Mouse (Mus musculus): ENCODE measurements around the gene Plekhf1. TPM values are rescaled to one million over a fixed set of nuclear protein-coding genes. Genes with fewer than 3 reads are reported as not detected.

The Plekhf1 gene
- polyA plus RNA-seq, 1 experiment from 2014 or later = 1.4 TPM

DNA sequence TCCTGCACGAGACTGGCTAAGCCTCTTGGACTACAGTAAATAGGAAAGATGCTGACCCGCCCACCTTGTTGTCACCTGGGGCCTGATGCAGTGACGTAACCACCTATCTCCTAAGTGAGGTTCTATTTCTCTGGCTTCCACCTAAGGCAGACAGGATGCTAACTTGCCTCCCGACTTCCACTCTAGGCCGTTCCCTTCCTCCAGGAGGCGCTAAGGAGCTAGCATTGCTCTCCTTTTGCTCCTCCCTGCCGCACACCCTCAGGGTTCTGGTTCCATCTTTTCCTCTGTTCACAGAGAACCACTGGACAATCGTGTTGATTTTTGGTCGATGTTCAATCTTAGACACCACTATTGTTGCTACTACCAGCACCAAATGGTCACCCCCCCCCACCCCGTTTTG lies 36.2 kb downstream of the Plekhf1 start:
- Histone ChIP-seq H3K27ac (no peak overlapping the region), H3K9ac (no peak overlapping the region), H3K36me3 (replicated peaks) (no peaks in the 10 kb centered on the region), H3K4me1 (no peaks in the 10 kb centered on the region), H3K9me3 (no peaks in the 10 kb centered on the region), H3K4me2 (no peak overlapping the region), H3K4me3 (replicated peaks) (no peak overlapping the region), H3K27me3 (no peaks in the 10 kb centered on the region)
- ATAC-seq (ENCODE audit: low FRiP score) = no peak
- WGBS = 39% methylated on average over 10 of the region's 10 CpGs

- Histone ChIP-seq H3K9me3 (no peaks in the 10 kb centered on the region), H3K27ac (no peak overlapping the region), H3K4me1 (no peaks in the 10 kb centered on the region), H3K9ac (no peak overlapping the region), H3K27me3 (no peaks in the 10 kb centered on the region), H3K4me3 (replicated peaks) (no peak overlapping the region), H3K36me3 (replicated peaks) (no peaks in the 10 kb centered on the region), H3K4me2 (no peak overlapping the region)
- WGBS = 58% methylated on average over 8 of the region's 8 CpGs
- no peak for ATAC-seq (ENCODE audit: low FRiP score)
Measured at GRCm38 (mm10) chr7:38191146-38191545, 36.7 kb downstream of the Plekhf1 start.

DNA sequence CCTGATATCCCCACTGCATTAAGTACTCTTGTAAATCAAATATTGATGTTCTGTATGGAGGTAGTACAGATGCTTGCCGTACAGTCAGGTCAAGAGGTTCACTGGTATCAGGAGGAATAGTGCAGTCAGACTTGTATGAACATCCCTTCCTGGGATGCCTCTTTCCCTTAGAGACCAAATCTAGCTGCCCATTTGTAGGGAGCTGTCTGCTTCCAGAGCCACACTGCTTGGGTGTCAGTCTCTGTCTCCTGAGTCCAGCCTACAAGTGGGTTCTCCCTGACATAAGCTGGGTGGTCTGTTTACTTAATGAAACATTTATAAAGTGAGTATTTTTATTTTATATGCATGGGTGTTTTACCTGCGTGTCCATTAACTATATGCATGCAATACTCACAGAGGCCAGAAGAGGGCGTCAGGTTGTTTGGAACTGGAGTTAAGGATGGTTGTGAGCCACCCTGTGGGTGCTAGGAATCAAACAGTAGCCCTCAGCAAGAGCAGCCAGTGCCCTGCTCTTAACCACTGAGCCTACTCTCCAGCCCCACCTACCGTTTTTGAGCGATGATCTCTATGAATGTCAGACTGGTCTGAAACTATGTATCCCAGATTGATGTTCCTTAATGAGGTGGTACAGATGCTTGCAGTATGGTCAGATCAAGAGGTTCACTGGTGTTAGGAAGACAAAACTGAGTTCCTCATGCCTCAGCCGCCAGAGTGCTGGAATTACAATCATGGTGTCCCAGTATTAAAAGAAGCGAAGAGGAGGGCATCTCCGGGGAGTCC lies 37.6 kb downstream of the Plekhf1 start:
- Histone ChIP-seq H3K27me3 (no peaks in the 10 kb centered on the region), H3K9ac (no peak overlapping the region), H3K36me3 (replicated peaks) (no peaks in the 10 kb centered on the region), H3K4me2 (no peak overlapping the region), H3K9me3 (no peaks in the 10 kb centered on the region), H3K4me3 (replicated peaks) (no peak overlapping the region), H3K27ac (no peak overlapping the region), H3K4me1 (no peaks in the 10 kb centered on the region)
- no peak for ATAC-seq (ENCODE audit: low FRiP score)
- WGBS = 90% methylated on average over 8 of the region's 8 CpGs

GRCm38 (mm10) chr7:38189136-38189982 lies 38.5 kb downstream of the Plekhf1 start:
- Histone ChIP-seq H3K9ac (no peak overlapping the region), H3K4me2 (no peak overlapping the region), H3K27me3 (no peaks in the 10 kb centered on the region), H3K9me3 (no peaks in the 10 kb centered on the region), H3K36me3 (replicated peaks) (no peaks in the 10 kb centered on the region), H3K4me3 (replicated peaks) (no peak overlapping the region), H3K4me1 (peaks cover 3% of the 10 kb centered on the region), H3K27ac (no peak overlapping the region)
- ATAC-seq (ENCODE audit: low FRiP score) = no peak
- WGBS = 91% methylated on average over 15 of the region's 15 CpGs

- Histone ChIP-seq H3K36me3 (replicated peaks) (no peaks in the 10 kb centered on the region), H3K9me3 (no peaks in the 10 kb centered on the region), H3K4me2 (no peak overlapping the region), H3K27me3 (no peaks in the 10 kb centered on the region), H3K4me1 (peaks cover 7% of the 10 kb centered on the region), H3K4me3 (replicated peaks) (no peak overlapping the region), H3K9ac (no peak overlapping the region), H3K27ac (no peak overlapping the region)
- 88% methylated on average over 8 of the region's 8 CpGs for WGBS
- ATAC-seq (ENCODE audit: low FRiP score) = no peak
Measured at GRCm38 (mm10) chr7:38188281-38189075, 39.3 kb downstream of the Plekhf1 start.

DNA sequence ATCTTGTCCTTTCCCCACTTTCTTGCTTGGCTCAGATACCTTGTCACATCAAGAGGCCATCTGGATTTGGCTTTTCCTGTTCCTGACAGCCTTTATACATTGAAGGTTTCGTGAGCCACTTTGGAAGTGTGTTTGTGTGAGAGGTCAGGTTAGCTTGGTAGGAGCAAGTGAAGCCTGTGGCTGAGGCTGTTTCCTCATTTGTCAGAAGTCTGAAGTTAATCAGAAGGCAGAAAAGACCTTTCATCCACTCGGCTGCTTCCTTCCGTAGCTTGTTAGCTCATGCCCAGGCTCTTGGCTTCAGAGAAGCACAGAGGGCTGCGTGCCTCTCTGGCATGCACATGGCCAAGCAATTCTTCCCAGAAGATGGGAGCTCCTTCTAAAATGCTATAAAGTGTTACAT lies 40.0 kb downstream of the Plekhf1 start:
- WGBS = 79% methylated on average over 4 of the region's 4 CpGs
- H3K4me1 ChIP-seq = peaks cover 13% of the 10 kb centered on the region
- no peaks in the 10 kb centered on the region for H3K27me3 ChIP-seq
- ATAC-seq (ENCODE audit: low FRiP score) = no peak
- no peak overlapping the region for H3K4me2 ChIP-seq
- H3K9me3 ChIP-seq = no peaks in the 10 kb centered on the region
- H3K9ac ChIP-seq = no peak overlapping the region
- H3K36me3 ChIP-seq (replicated peaks) = no peaks in the 10 kb centered on the region
- H3K4me3 ChIP-seq (replicated peaks) = no peak overlapping the region
- no peak overlapping the region for H3K27ac ChIP-seq

- Histone ChIP-seq H3K9ac (no peak overlapping the region), H3K4me3 (replicated peaks) (no peak overlapping the region), H3K27me3 (no peaks in the 10 kb centered on the region), H3K9me3 (no peaks in the 10 kb centered on the region), H3K4me1 (peaks cover 16% of the 10 kb centered on the region), H3K36me3 (replicated peaks) (no peaks in the 10 kb centered on the region), H3K27ac (no peak overlapping the region), H3K4me2 (no peak overlapping the region)
- ATAC-seq (ENCODE audit: low FRiP score) = no peak
- WGBS = 90% methylated on average over 4 of the region's 4 CpGs
Measured at GRCm38 (mm10) chr7:38186861-38187260, 41.0 kb downstream of the Plekhf1 start.

DNA sequence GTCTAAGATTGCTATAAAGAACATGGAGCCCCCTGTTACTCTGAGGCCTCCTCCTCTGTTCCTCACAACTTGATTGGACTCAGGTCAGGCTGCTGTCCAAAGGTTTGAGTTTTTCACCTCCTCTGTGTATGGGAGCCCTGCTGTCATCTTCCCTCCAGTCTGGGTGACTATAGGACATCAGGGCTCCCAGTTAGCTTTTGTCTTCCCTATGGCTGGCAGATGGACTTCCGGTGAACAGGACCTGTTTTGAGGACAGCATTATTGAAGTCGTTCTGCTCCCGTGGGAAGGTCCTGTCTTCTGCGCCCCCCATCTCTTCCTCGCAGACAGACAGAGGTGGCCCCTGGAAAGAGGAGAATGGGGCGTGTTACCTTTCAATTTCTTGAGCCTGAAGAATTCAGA lies 43.0 kb downstream of the Plekhf1 start:
- Histone ChIP-seq H3K27ac (no peak overlapping the region), H3K27me3 (no peaks in the 10 kb centered on the region), H3K9ac (no peak overlapping the region), H3K4me2 (no peak overlapping the region), H3K4me3 (replicated peaks) (no peak overlapping the region), H3K36me3 (replicated peaks) (no peaks in the 10 kb centered on the region), H3K4me1 (peaks cover 16% of the 10 kb centered on the region), H3K9me3 (no peaks in the 10 kb centered on the region)
- WGBS = 89% methylated on average over 6 of the region's 6 CpGs
- ATAC-seq (ENCODE audit: low FRiP score) = no peak

DNA sequence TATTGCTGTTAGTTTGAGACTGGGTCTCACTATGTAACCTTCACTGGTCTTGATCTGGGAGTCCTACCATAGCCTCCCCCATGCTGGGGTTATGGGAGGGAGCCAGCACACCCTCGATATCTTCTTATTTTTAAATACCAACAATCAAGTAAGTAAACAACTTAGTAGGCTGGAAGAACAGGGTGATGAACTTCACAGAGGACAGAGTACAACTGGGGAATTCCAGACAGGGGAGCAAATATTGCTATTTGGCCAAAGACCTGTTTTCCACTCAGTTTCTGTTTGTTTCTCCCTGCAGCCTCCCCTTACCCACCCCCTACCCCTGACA lies 43.4 kb downstream of the Plekhf1 start:
- ATAC-seq (ENCODE audit: low FRiP score) = no peak
- Histone ChIP-seq H3K36me3 (replicated peaks) (no peaks in the 10 kb centered on the region), H3K27ac (no peak overlapping the region), H3K9ac (no peak overlapping the region), H3K4me2 (peak overlapping the region; percentile 94), H3K4me1 (peaks cover 16% of the 10 kb centered on the region), H3K27me3 (no peaks in the 10 kb centered on the region), H3K9me3 (no peaks in the 10 kb centered on the region), H3K4me3 (replicated peaks) (peak overlapping the region; percentile 54)
- 83% methylated on average over 1 of the region's 1 CpGs for WGBS

GRCm38 (mm10) chr7:38183709-38184417 lies 44.0 kb downstream of the Plekhf1 start:
- WGBS = 5% methylated on average over 36 of the region's 36 CpGs
- peak overlapping the region; percentile 70 for H3K9ac ChIP-seq
- peak; percentile 91 for ATAC-seq (ENCODE audit: low FRiP score)
- peak overlapping the region; percentile 70 for H3K27ac ChIP-seq
- no peaks in the 10 kb centered on the region for H3K27me3 ChIP-seq
- H3K4me2 ChIP-seq = peak overlapping the region; percentile 94
- H3K9me3 ChIP-seq = no peaks in the 10 kb centered on the region
- H3K4me1 ChIP-seq = peaks cover 16% of the 10 kb centered on the region
- no peaks in the 10 kb centered on the region for H3K36me3 ChIP-seq (replicated peaks)
- H3K4me3 ChIP-seq (replicated peaks) = peak overlapping the region; percentile 54

DNA sequence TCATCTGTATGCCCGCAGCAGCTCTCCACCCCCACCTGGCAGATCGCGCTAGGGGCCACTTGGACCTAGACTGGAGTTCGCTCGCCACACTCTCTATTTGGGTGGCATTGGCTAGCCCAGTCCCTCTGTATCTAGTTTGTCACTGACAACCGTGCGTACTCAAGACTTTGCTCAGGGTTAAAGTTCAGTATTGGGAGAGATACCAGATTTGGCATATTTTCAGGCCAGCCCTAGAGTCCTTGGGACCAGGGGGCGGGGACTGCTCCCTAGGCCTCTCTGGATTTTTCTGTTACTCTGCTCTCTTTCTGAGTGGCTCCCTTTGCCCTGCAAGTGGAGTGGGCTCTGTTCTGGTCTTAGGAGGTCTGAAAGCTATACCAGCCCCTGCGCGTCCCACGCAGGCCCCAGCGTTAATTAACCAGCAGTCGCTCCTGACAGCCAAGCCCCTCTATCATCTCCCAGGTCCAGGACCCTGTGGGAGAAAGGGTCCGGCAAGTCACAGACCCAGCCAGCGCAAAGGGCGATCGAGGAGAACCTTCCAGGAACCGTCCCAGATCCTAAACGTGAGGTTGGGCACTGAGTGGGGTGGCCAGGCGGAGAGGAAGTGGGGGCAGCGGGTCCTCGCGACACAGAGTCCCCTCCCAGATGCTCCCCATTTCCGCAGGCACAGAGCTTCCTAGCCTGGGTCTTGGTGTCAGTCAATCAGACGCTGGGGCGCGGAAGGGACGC lies 44.7 kb downstream of the Plekhf1 start, which contains the start of gene 1600014C10Rik:
Gene 1600014C10Rik (plus strand): TSS at position 256 of the 726 bp plus-strand sequence.
- H3K9me3 ChIP-seq = no peaks in the 10 kb centered on the region
- peak within 1 kb of the TSS; percentile 70 for H3K27ac ChIP-seq
- no peaks in the 10 kb centered on the region for H3K27me3 ChIP-seq
- H3K4me3 ChIP-seq (replicated peaks) = peak within 1 kb of the TSS; percentile 54
- H3K36me3 ChIP-seq (replicated peaks) = no peaks in the 10 kb centered on the region
- 3% methylated on average over 28 of the region's 28 CpGs for WGBS
- H3K9ac ChIP-seq = peak within 1 kb of the TSS; percentile 70
- peak within 1 kb of the TSS; percentile 94 for H3K4me2 ChIP-seq
- ATAC-seq (ENCODE audit: low FRiP score) = peak; percentile 43
- H3K4me1 ChIP-seq = peaks cover 16% of the 10 kb centered on the region
